ENCODE assay signal across 14 mouse cellular contexts in the genomic region with DNA sequence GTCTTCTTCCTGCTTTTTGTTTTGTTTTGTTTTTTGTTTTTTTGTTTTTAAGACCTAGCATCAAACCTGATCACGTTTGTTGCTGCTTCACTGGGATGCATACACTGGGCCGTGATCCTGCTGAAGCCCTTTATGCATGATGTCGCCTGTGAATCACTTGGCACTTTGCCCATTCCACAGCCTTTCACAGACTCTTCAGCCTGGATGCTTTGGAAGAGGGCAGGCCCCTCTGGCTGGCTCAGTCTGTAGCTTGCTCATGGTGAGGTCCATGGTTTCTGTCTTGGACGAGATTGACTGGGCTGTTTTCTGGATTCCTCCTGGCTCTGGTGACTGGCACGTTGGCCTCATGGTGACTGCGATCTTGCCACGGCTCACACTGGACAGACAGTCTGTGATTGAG. TPM values are rescaled to one million over a fixed set of nuclear protein-coding genes. Genes with fewer than 3 reads are reported as not detected.
DNase-seq lines count a peak whose midpoint lies in the region; ATAC-seq lines count a peak whose summit lies in the region.
"Had no signal": no experiment of that assay in that cellular context is flagged by ENCODE, and none has a peak within 500 bp of the region (broad histone marks: within the 10 kb centered on the region; RNA-seq: fewer than 3 reads in every experiment).

No protein-coding gene starts in this region.

- no peak overlapping the region for H3K27ac ChIP-seq in forebrain, embryonic 16.5 days (ENCODE audit: low read length)

- H3K27me3 ChIP-seq in forebrain, embryonic 16.5 days (replicated peaks; ENCODE audit: control insufficient read depth, insufficient read depth, low read length), result no peaks in the 10 kb centered on the region
- H3K27me3 ChIP-seq: CH12.LX; megakaryocyte, embryonic 14.5 days had no signal

- intact Hi-C loops in heart, postnatal 36 days (cut with DNase I), result no loop called here

- no peaks in the 10 kb centered on the region for H3K4me1 ChIP-seq in forebrain, embryonic 16.5 days (replicated peaks; ENCODE audit: control insufficient read depth, insufficient read depth, low read length)
- H3K4me1 ChIP-seq: megakaryocyte, embryonic 14.5 days had no signal

- peak; percentile 37 for DNase-seq in heart, postnatal 4 days
- DNase-seq in heart, postnatal 36 days, result no peak
- DNase-seq in 416B (ENCODE audit: low read depth), result peak; percentile 21
- DNase-seq in adrenal gland, postnatal 25 days, result peak; percentile 65
- no peak for DNase-seq in embryo, embryonic 9.5 days (ENCODE audit: extremely low spot score)
- no peak for DNase-seq in layer of hippocampus, postnatal 25 days (ENCODE audit: extremely low spot score in 1 of 2, low spot score in 1 of 2)
- no peak for DNase-seq in spleen, adult 18-20 months
- DNase-seq: heart, adult 18-20 months; kidney, adult 11 months; right cerebral cortex, adult 18-20 months had no signal

- peak; percentile 27; the same call in 1 of the 2 replicates for ATAC-seq in forebrain, embryonic 16.5 days

- WGBS in forebrain, embryonic 16.5 days, result 34% methylated on average over 7 of the region's 7 CpGs

- H3K4me3 ChIP-seq in forebrain, embryonic 16.5 days (replicated peaks; ENCODE audit: low read length), result no peak overlapping the region
- H3K4me3 ChIP-seq: erythroblast, embryonic 14.5 days; megakaryocyte, embryonic 14.5 days had no signal

- no peaks in the 10 kb centered on the region for H3K9me3 ChIP-seq in forebrain, embryonic 16.5 days (ENCODE audit: control insufficient read depth, low read length)
- H3K9me3 ChIP-seq: megakaryocyte, embryonic 14.5 days had no signal

- no peak overlapping the region for H3K9ac ChIP-seq in forebrain, embryonic 16.5 days (replicated peaks; ENCODE audit: low read depth, low read length)

- peaks cover 63% of the 10 kb centered on the region for H3K36me3 ChIP-seq in forebrain, embryonic 16.5 days (ENCODE audit: control insufficient read depth, insufficient read depth)

- no peak overlapping the region for H3K4me2 ChIP-seq in forebrain, embryonic 16.5 days (ENCODE audit: low read length)

RNA-seq across cellular contexts. Expression of a gene that starts 34.9 kb away (rescaled TPM):
- total RNA-seq in heart, postnatal 4 days (2021), result 10 to 100 TPM; 18.0 to 19.1 TPM
- 10 to 100 TPM; 13.7 to 14.3 TPM for total RNA-seq in heart, postnatal 36 days (2021)
- 47.0 and 54.2 TPM in 2 replicates for total RNA-seq in adrenal gland, postnatal 25 days (2021)
- polyA plus RNA-seq in forebrain, embryonic 16.5 days (2015; fragmentation: Nextera tagmentation; extraction: Ambion mirVana), result 29.9 and 36.8 TPM in 2 replicates
- total RNA-seq in layer of hippocampus, postnatal 25 days (2021), result 10 to 100 TPM; 21.4 to 25.2 TPM

RNA-seq across cellular contexts. Expression of a gene that starts 50.6 kb away (rescaled TPM):
- 100 to 1,000 TPM; 138 to 145 TPM for total RNA-seq in heart, postnatal 4 days (2021)
- 10 to 100 TPM; 75.5 to 80.0 TPM for total RNA-seq in heart, postnatal 36 days (2021)
- 112 and 128 TPM in 2 replicates for total RNA-seq in adrenal gland, postnatal 25 days (2021)
- 75.5 and 84.7 TPM in 2 replicates for polyA plus RNA-seq in forebrain, embryonic 16.5 days (2015; fragmentation: Nextera tagmentation; extraction: Ambion mirVana)
- total RNA-seq in layer of hippocampus, postnatal 25 days (2021), result 100 to 1,000 TPM; 248 to 275 TPM

RNA-seq across cellular contexts. Expression of a gene that starts 58.4 kb away (rescaled TPM):
- 10 to 100 TPM; 25.3 to 29.7 TPM for total RNA-seq in heart, postnatal 4 days (2021)
- total RNA-seq in heart, postnatal 36 days (2021), result 10 to 100 TPM; 22.9 to 24.1 TPM
- 120 and 132 TPM in 2 replicates for total RNA-seq in adrenal gland, postnatal 25 days (2021)
- 93.9 and 108 TPM in 2 replicates for polyA plus RNA-seq in forebrain, embryonic 16.5 days (2015; fragmentation: Nextera tagmentation; extraction: Ambion mirVana)
- 10 to 100 TPM; 52.8 to 60.0 TPM for total RNA-seq in layer of hippocampus, postnatal 25 days (2021)

Comparison
In these comparisons a context has a peak if more than half of its experiments do, and no peak if none do; other contexts are left out.
1. DNase-seq: peak in heart, postnatal 4 days (single experiment), 416B (single experiment) and adrenal gland, postnatal 25 days (single experiment); none in heart, postnatal 36 days (0 of 2), embryo, embryonic 9.5 days (single experiment), layer of hippocampus, postnatal 25 days (0 of 2) and spleen, adult 18-20 months (0 of 2).